Mouse (Mus musculus): ENCODE measurements around the gene Arhgap24.

The Arhgap24 gene

DNA sequence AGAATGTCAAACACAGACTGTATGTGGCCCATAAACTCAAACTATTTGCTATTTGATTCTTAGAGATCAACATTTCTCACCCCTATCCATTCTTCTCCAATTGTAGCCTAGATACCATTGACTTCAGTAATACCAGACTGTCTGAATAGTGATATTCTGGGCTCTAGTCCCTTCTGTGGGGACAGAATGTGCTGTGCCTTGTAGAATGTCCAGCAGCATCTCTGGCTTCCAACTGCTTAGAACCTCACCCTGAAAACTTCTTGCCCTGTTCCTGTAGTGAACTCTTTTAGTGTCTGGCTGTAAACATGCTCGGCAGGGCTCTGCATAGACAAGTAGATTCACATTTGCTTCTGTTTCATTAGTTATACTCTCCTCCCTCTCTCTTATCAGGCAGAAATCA is 110.2 kb downstream of the Arhgap24 start:
- no peak for DNase-seq

DNA sequence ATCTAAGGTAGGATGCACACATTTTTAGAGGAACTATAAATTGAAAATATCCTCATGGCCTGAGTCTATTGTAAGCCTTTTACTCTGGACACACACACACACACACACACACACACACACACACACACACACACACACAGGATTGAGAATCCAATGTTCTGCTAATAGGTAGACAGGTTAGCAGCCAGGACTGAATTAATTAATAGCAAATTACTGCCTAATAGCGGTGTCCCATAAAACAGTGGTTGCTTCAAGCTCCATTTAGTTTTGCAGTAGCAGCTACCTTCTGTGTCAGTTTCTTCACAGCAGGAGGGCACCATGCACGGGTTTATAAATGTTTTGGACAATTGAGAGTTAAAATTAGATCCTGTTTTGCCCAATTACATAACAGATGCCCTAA is 111.9 kb downstream of the Arhgap24 start:
- no peak for DNase-seq

DNA sequence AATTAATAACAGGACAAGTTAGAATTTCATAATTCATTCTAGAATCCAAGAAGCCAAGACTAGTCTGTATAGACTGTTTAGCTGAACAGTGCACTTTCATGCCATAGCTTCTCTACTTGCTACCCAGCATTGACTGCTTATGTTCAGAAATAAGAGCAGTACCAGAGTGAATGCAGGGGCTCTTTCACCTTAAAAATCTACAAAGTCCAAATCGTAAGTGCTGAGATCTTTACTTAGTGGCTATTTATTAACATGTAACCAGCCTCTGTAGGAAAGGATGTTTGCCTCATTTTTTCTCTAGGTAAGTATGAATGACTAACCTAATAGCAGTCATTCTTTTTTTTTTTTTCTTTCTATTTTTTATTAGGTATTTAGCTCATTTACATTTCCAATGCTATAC is 117.9 kb downstream of the Arhgap24 start:
- no peak for DNase-seq

DNA sequence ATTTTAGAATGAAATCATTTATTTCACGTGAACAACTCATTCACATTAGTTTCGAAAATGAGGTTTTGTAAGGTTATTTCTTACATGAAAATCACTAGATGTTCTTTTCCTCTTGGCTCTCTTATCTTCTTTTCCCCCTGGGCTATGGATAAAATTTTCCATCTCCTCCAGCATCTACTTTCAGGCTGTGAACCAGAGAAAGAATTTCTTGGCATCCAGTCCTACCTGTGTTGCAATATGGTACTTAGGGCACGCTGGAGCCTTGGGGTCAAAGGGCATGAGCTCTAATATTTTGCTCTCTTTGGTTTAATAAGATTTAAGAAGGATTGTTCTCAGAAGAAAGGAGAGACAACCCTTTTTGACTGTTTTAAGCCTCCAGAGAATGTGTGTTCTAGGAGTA is 132.4 kb downstream of the Arhgap24 start:
- DNase-seq: peak; percentile 36

- no peak for DNase-seq
Measured at GRCm38 (mm10) chr5:102614081-102614480, 132.9 kb downstream of the Arhgap24 start.

DNA sequence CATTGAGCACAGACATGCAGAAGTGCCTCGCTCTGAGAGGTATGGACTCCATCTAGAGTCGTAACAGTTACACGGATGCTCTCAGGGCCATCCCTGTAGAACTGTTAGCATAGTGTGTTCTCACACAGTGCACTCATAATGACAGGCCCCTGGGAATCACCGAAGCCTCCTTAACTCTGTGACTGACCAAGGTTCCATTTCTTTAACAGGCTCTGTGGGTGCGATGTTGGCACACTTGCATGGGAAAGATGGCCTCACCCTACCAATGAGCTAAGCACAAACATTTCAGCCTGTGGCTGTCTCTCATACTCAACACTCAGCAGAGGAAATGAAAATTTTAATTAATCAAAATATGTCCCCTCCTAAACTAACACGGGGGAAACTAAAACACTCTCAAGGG is 134.1 kb downstream of the Arhgap24 start:
- DNase-seq: no peak

GRCm38 (mm10) chr5:102621036-102621435 is 139.8 kb downstream of the Arhgap24 start:
- DNase-seq: no peak

DNA sequence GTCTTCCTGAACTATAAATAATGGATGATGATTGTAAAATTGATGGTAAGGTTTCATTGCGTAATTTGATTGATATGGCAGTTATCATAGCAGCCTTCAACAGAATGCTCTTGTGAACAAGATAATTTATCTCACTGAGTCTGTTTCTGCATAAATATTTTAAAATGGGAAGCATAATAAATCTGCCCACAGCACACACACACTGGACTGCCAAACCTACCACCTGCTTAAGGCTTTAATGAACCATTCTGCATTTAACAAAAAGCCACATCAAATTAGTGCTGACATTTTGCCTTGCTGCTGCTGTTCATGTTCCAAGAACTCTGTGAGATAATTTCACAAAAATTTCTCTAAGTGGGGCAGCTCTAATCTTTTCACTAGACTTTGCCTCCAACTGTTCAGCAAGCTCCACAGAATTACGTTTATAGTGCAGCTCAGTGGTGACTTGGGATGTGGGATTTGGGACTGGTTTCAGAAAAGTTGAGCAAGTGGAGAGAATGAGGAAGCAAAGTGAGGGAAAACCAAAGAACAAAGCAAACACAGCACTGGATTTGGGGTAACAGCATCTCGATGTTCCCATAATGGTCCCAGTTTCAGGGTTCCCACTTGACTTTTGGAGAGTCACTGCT is 142.7 kb downstream of the Arhgap24 start:
- DNase-seq: peak; percentile 6

GRCm38 (mm10) chr5:102626671-102627070 is 145.5 kb downstream of the Arhgap24 start:
- peak; percentile 43 for DNase-seq

- peak; percentile 57 for DNase-seq
Measured at GRCm38 (mm10) chr5:102629362-102629771, 148.2 kb downstream of the Arhgap24 start.

DNA sequence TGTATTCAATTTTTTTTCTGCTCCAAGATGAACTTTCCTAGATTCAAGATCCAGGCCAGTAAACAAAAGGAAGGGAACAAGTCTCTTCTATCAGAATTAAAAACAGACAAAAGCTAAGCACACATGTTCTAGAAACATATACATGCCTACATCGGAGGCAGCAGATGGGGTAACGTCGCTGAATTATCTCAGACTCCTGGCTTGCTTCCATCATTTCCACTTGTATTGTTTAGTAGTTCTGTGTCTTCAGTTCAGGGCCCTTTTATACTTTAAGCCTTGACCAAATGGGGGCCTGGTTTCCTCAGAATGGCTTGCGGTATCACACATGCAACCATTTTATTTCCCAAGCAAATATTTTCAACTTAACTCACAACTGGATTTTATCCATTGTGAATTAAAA is 154.4 kb downstream of the Arhgap24 start:
- no peak for DNase-seq

GRCm38 (mm10) chr5:102639782-102640559 is 158.8 kb downstream of the Arhgap24 start:
- no peak for DNase-seq

DNA sequence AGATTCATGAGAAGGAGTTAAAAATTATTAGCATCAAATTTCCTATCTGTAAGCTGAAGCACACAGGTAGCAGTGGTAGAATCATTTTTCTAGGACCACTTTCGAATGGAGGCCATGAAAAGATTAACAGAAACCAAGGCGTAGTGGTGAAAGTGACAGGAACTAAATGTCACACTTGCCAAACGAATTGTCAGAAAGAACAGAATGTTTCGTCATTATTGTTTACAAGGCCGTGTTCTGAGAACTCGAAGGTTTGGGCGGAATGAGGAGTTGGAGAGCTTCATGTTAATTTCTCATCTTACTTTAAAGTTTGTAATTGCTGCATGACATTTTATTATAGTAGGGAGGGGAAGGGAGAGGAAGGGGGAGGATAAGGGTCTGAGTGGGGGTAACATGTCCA is 162.2 kb downstream of the Arhgap24 start:
- no peak for DNase-seq

- no peak for DNase-seq
Measured at GRCm38 (mm10) chr5:102643820-102644219, 162.6 kb downstream of the Arhgap24 start.

GRCm38 (mm10) chr5:102659061-102659460 is 177.9 kb downstream of the Arhgap24 start:
- no peak for DNase-seq

GRCm38 (mm10) chr5:102664988-102665726 is 184.0 kb downstream of the Arhgap24 start:
- no peak for DNase-seq

DNA sequence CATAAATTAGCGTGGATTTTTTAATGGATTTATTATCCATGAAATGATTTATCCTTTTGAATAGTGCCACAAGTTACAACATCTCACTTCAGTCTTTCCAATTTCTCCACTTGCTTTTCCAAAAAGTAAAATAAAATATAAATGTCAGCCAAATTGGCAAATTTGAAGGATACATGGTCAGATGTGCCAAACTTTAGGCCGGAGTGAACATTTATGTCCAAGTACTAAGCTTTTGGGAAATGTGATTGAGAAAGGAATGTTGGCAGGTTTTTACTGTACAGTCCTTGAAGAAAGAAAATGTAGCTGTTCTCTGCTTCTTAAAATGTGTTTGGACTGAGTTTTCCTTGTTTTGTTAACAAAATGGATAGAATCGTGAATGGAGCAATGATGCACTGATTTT is 185.7 kb downstream of the Arhgap24 start:
- DNase-seq: no peak

DNA sequence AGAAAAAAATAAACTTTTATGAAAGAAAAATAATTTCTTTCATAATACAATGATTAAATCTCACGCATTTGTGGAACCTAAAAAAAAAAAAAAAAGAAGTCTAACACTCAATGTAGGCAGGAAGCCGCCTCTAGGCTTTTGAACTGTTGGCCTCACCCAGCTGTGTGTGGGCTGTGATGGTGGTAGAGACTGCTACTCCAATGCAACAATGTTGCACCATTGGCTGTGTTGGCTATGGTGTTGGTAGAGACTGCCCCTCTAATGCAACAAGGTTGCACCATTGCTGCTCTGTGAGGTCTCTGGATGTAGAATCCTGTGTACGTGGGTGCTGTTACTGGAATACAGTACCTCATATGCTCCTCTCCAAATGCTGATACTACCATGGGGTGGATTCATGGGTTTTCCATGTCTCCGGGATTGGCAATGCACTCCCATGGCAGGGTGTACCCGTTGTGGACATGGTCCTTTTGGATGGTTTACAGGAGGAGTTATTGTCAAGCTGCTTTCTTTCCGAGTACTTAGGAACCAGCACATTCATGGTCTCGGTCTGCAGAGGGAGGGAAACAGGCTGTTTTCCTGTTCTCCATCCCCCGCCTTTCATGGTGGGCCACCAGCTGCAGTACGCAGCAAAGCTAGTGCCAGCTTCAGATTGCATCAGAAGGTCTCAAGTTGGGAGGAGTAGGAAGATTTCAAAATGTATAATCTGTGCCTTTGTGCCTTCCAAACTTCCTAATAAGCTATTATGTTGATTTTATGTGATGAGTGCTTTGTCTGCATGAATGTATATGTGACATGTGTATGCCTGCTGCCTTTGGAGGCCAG is 186.8 kb downstream of the Arhgap24 start:
- DNase-seq: no peak

DNA sequence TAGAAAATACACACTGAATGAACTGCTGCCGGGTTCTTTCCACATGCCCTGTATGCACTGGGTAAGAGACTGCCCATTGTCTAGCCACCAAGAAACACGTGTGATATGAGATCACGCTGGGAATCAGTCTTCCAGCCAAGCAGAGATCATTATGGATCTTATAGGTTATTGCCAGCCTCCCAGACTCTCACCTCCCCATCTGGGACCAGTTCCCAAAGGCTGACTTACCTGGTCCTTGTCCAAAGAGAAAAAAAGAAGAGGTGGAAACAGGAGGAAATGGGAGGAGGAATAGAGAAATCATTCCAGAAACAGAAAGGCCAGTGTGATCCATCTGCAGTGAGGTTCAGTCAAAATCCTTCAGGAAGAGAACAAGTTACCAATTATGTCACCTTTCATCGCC is 189.0 kb downstream of the Arhgap24 start:
- no peak for DNase-seq

GRCm38 (mm10) chr5:102670731-102671345 is 189.6 kb downstream of the Arhgap24 start:
- DNase-seq: no peak

DNA sequence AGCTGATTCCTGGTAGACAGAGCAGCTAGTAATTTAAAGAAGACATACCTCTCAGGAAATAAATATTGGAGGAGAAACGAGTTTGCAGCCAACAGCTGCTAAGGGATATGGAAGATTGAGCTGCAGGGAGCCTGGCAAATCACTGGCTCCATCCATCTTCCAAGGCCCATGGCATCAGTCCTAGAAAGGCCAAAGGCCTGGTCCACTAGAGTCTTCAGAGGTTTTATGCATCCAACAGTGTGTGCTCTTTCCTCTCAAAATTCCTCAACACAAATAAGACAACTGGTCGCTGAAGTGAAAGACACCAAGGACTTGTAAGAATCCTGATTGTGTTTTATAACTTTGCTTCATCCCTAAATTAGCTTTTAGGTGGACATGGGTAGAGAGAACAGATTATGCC is 194.1 kb downstream of the Arhgap24 start:
- DNase-seq: no peak

DNA sequence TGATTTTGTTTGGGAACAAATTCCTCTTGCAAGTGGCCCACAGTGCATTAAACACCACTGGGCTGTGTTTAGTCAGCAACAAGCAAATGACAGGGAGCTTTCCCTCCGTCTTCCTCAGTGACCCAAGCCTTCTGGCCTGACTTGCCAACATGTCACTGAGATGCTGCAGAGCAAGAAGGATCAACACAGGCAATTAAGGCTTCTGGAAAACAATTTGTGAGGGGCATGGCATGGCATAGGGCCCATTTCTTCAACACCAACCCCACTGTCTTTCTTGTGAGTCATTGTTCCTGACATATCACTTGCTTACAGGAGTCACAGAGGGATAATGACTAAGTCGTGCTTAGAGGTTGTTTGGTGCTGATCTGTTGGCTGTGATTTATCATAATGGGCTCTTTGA is 196.0 kb downstream of the Arhgap24 start:
- DNase-seq: no peak

GRCm38 (mm10) chr5:102687673-102688072 is 206.5 kb downstream of the Arhgap24 start:
- no peak for DNase-seq
